ENCODE assay signal across 7 mouse cellular contexts in the genomic region with DNA sequence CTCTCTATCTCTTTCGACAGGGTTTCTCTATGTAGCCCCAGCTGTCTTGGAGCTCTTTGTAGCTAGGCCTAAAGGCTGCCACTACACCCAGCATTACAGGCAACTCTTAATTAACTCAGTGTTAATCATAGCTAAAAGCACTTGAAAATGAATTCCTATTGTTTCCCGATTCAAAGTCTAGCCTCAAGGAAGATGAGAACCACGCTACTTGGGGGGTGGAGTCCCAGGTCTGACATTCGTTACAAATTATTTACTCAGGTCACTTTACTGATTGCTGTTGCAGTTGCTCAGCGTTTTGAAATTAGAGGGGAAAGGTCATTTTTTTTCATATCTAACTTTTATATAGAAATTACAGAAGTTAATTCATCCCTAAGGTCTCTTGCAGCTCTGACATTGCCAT. TPM values are rescaled to one million over a fixed set of nuclear protein-coding genes. Genes with fewer than 3 reads are reported as not detected.
DNase-seq lines count a peak whose midpoint lies in the region; ATAC-seq and TF ChIP-seq lines count a peak whose summit lies in the region.

No protein-coding gene starts in this region.

- H3K4me1 ChIP-seq in neural tube, embryonic 11.5 days (ENCODE audit: control insufficient read depth, insufficient read depth, low read length), result peaks cover 7% of the 10 kb centered on the region
- H3K4me1 ChIP-seq in forebrain, embryonic 15.5 days, result peaks cover 43% of the 10 kb centered on the region
- H3K4me1 ChIP-seq in limb, embryonic 14.5 days (ENCODE audit: control insufficient read depth, insufficient read depth, low read length), result peaks cover 10% of the 10 kb centered on the region

- no peaks in the 10 kb centered on the region for H3K27me3 ChIP-seq in neural tube, embryonic 11.5 days (ENCODE audit: control insufficient read depth, insufficient read depth, low read length)
- no peaks in the 10 kb centered on the region for H3K27me3 ChIP-seq in forebrain, embryonic 15.5 days
- no peaks in the 10 kb centered on the region for H3K27me3 ChIP-seq in limb, embryonic 14.5 days (ENCODE audit: control insufficient read depth, insufficient read depth, low read length)

- peak overlapping the region; percentile 89; the same call in 1 of the 2 replicates for H3K4me3 ChIP-seq in neural tube, embryonic 11.5 days (ENCODE audit: low read depth, low read length)
- peak overlapping the region; percentile 89 for H3K4me3 ChIP-seq in forebrain, embryonic 15.5 days
- H3K4me3 ChIP-seq in limb, embryonic 14.5 days (replicated peaks; ENCODE audit: low read length), result peak overlapping the region; percentile 89

- peaks cover 2% of the 10 kb centered on the region; the same call in 1 of the 2 replicates for H3K36me3 ChIP-seq in neural tube, embryonic 11.5 days (ENCODE audit: control insufficient read depth, insufficient read depth, low read length)
- peaks cover 22% of the 10 kb centered on the region; the same call in 1 of the 2 replicates for H3K36me3 ChIP-seq in forebrain, embryonic 15.5 days
- H3K36me3 ChIP-seq in limb, embryonic 14.5 days (ENCODE audit: control insufficient read depth, insufficient read depth, low read length), result peaks cover 30% of the 10 kb centered on the region

- ATAC-seq in neural tube, embryonic 11.5 days (ENCODE audit: insufficient read depth, low FRiP score, low TSS enrichment), result no peak
- no peak for ATAC-seq in forebrain, embryonic 15.5 days (replicated peaks)
- ATAC-seq in limb, embryonic 14.5 days (ENCODE audit: low FRiP score, low read depth), result no peak

- 53% methylated on average over 5 of the region's 5 CpGs for WGBS in neural tube, embryonic 11.5 days
- WGBS in forebrain, embryonic 15.5 days, result 9% methylated on average over 5 of the region's 5 CpGs
- 34% methylated on average over 5 of the region's 5 CpGs for WGBS in limb, embryonic 14.5 days

- DNase-seq in neural tube, embryonic 11.5 days (ENCODE audit: low spot score), result no peak
- DNase-seq in neural tube, embryonic 10.5 days (ENCODE audit: extremely low spot score, low spot score), result no peak
- DNase-seq in limb, embryonic 14.5 days (ENCODE audit: low spot score), result no peak
- no peak for DNase-seq in urinary bladder, postnatal 4 days (ENCODE audit: low spot score in 2 of 2)
- DNase-seq in spleen, postnatal 14 days (ENCODE audit: low spot score in 2 of 2), result no peak
- no peak for DNase-seq in spleen, postnatal 4 days (ENCODE audit: low spot score in 2 of 2)

- no peaks in the 10 kb centered on the region for H3K9me3 ChIP-seq in neural tube, embryonic 11.5 days (ENCODE audit: control insufficient read depth, low read length)
- H3K9me3 ChIP-seq in forebrain, embryonic 15.5 days, result no peaks in the 10 kb centered on the region
- no peaks in the 10 kb centered on the region for H3K9me3 ChIP-seq in limb, embryonic 14.5 days (ENCODE audit: control insufficient read depth, low read length)

- H3K4me2 ChIP-seq in neural tube, embryonic 11.5 days (ENCODE audit: low read depth), result peak overlapping the region; percentile 79
- H3K4me2 ChIP-seq in forebrain, embryonic 15.5 days (replicated peaks), result peak overlapping the region; percentile 73
- peak overlapping the region; percentile 68 for H3K4me2 ChIP-seq in limb, embryonic 14.5 days (replicated peaks; ENCODE audit: low read depth, low read length, severe bottlenecking)

- no peak for TF ChIP-seq POLR2A in limb, embryonic 14.5 days (IDR thresholded peaks at IDR 0.05; ENCODE audit: borderline replicate concordance, extremely low read depth, insufficient read depth, insufficient read length)

- no peak overlapping the region for H3K9ac ChIP-seq in neural tube, embryonic 11.5 days (ENCODE audit: low read length)
- peak overlapping the region; percentile 90 for H3K9ac ChIP-seq in forebrain, embryonic 15.5 days (replicated peaks)
- H3K9ac ChIP-seq in limb, embryonic 14.5 days (ENCODE audit: low read depth, low read length, severe bottlenecking), result peak overlapping the region; percentile 89

- no peak overlapping the region for H3K27ac ChIP-seq in neural tube, embryonic 11.5 days (ENCODE audit: low read depth, low read length)
- no peak overlapping the region for H3K27ac ChIP-seq in forebrain, embryonic 15.5 days (replicated peaks)
- no peak overlapping the region for H3K27ac ChIP-seq in limb, embryonic 14.5 days (replicated peaks; ENCODE audit: low read depth, low read length)

RNA-seq across cellular contexts. Expression of a gene that starts 0.9 kb away (rescaled TPM):
- polyA plus RNA-seq in neural tube, embryonic 11.5 days (2014; fragmentation: Nextera tagmentation; extraction: Ambion mirVana), result 68.5 and 77.3 TPM in 2 replicates
- polyA plus RNA-seq in forebrain, embryonic 15.5 days (2015; fragmentation: Nextera tagmentation; extraction: Ambion mirVana), result 89.4 and 92.6 TPM in 2 replicates
- 39.1 and 53.6 TPM in 2 replicates for polyA plus RNA-seq in limb, embryonic 14.5 days (2012; rRNA removed)
- 73.3 and 74.3 TPM in 2 replicates for polyA plus RNA-seq in limb, embryonic 14.5 days (2014; fragmentation: Nextera tagmentation; extraction: Ambion mirVana)

RNA-seq across cellular contexts. Expression of a gene that starts 1.1 kb away (rescaled TPM):
- polyA plus RNA-seq in neural tube, embryonic 11.5 days (2014; fragmentation: Nextera tagmentation; extraction: Ambion mirVana), result 20.1 and 21.8 TPM in 2 replicates
- polyA plus RNA-seq in forebrain, embryonic 15.5 days (2015; fragmentation: Nextera tagmentation; extraction: Ambion mirVana), result 20.4 and 22.3 TPM in 2 replicates
- 8.5 and 9.5 TPM in 2 replicates for polyA plus RNA-seq in limb, embryonic 14.5 days (2012; rRNA removed)
- polyA plus RNA-seq in limb, embryonic 14.5 days (2014; fragmentation: Nextera tagmentation; extraction: Ambion mirVana), result 12.5 and 18.8 TPM in 2 replicates

RNA-seq across cellular contexts. Expression of a gene that starts 24.4 kb away (rescaled TPM):
- polyA plus RNA-seq in neural tube, embryonic 11.5 days (2014; fragmentation: Nextera tagmentation; extraction: Ambion mirVana), result not detected in 2 replicates
- not detected in 2 replicates for polyA plus RNA-seq in forebrain, embryonic 15.5 days (2015; fragmentation: Nextera tagmentation; extraction: Ambion mirVana)
- not detected in 2 replicates for polyA plus RNA-seq in limb, embryonic 14.5 days (2012; rRNA removed)
- not detected in 2 replicates for polyA plus RNA-seq in limb, embryonic 14.5 days (2014; fragmentation: Nextera tagmentation; extraction: Ambion mirVana)
